Comparison of ENCODE assay signal across 13 mouse cellular contexts in genomic region chr3:98039223-98039622, GRCm38 (mm10). TPM values are rescaled to one million over a fixed set of nuclear protein-coding genes. Genes with fewer than 3 reads are reported as not detected.
DNase-seq lines count a peak whose midpoint lies in the region; ATAC-seq and TF ChIP-seq lines count a peak whose summit lies in the region.
"Had no signal": no experiment of that assay in that cellular context is flagged by ENCODE, and none has a peak within 500 bp of the region (broad histone marks: within the 10 kb centered on the region; RNA-seq: fewer than 3 reads in every experiment).

No protein-coding gene starts in this region.

- H3K36me3 ChIP-seq in heart, embryonic 12.5 days, result no peaks in the 10 kb centered on the region
- no peaks in the 10 kb centered on the region for H3K36me3 ChIP-seq in lung, embryonic 14.5 days (ENCODE audit: insufficient read depth)
- H3K36me3 ChIP-seq in embryonic facial prominence, embryonic 13.5 days, result no peaks in the 10 kb centered on the region
- H3K36me3 ChIP-seq in limb, embryonic 12.5 days, result no peaks in the 10 kb centered on the region

- no peak overlapping the region for H3K9ac ChIP-seq in heart, embryonic 12.5 days
- H3K9ac ChIP-seq in lung, embryonic 14.5 days, result no peak overlapping the region
- H3K9ac ChIP-seq in embryonic facial prominence, embryonic 13.5 days, result no peak overlapping the region
- H3K9ac ChIP-seq in limb, embryonic 12.5 days (replicated peaks), result no peak overlapping the region

- peaks cover 81% of the 10 kb centered on the region for H3K4me1 ChIP-seq in heart, embryonic 12.5 days (replicated peaks)
- peaks cover 56% of the 10 kb centered on the region for H3K4me1 ChIP-seq in lung, embryonic 14.5 days (ENCODE audit: insufficient read depth)
- H3K4me1 ChIP-seq in embryonic facial prominence, embryonic 13.5 days, result peaks cover 94% of the 10 kb centered on the region
- H3K4me1 ChIP-seq in limb, embryonic 12.5 days (replicated peaks), result peaks cover 82% of the 10 kb centered on the region

- H3K27me3 ChIP-seq in heart, embryonic 12.5 days (replicated peaks), result no peaks in the 10 kb centered on the region
- H3K27me3 ChIP-seq in lung, embryonic 14.5 days (ENCODE audit: insufficient read depth, low read length), result no peaks in the 10 kb centered on the region
- no peaks in the 10 kb centered on the region for H3K27me3 ChIP-seq in embryonic facial prominence, embryonic 13.5 days
- no peaks in the 10 kb centered on the region for H3K27me3 ChIP-seq in limb, embryonic 12.5 days

- no peaks in the 10 kb centered on the region for H3K9me3 ChIP-seq in heart, embryonic 12.5 days (replicated peaks)
- H3K9me3 ChIP-seq in lung, embryonic 14.5 days (ENCODE audit: low read depth, low read length), result no peaks in the 10 kb centered on the region
- no peaks in the 10 kb centered on the region for H3K9me3 ChIP-seq in embryonic facial prominence, embryonic 13.5 days
- no peaks in the 10 kb centered on the region for H3K9me3 ChIP-seq in limb, embryonic 12.5 days

- no peak for DNase-seq in heart, adult 18-20 months
- DNase-seq in lung, embryonic 14.5 days, result peak; percentile 42
- DNase-seq in lung, postnatal 25 days (ENCODE audit: low spot score), result no peak
- no peak for DNase-seq in left cerebral cortex, adult 9 months (ENCODE audit: low spot score in 2 of 2)
- DNase-seq: cerebellum, postnatal 25 days; lung, adult 2 months; right cerebral cortex, postnatal 14 days had no signal

- H3K4me3 ChIP-seq in heart, embryonic 12.5 days, result no peak overlapping the region
- H3K4me3 ChIP-seq in lung, embryonic 14.5 days (ENCODE audit: low read depth, low read length), result no peak overlapping the region
- no peak overlapping the region for H3K4me3 ChIP-seq in embryonic facial prominence, embryonic 13.5 days
- H3K4me3 ChIP-seq in limb, embryonic 12.5 days (replicated peaks), result no peak overlapping the region

- H3K27ac ChIP-seq in heart, embryonic 12.5 days (ENCODE audit: poor library complexity, severe bottlenecking), result peak overlapping the region; percentile 44; the same call in 1 of the 2 replicates
- peak overlapping the region; percentile 1; the same call in 1 of the 2 replicates for H3K27ac ChIP-seq in lung, embryonic 14.5 days (ENCODE audit: low read depth)
- H3K27ac ChIP-seq in embryonic facial prominence, embryonic 13.5 days, result peak overlapping the region; percentile 81; the same call in 1 of the 2 replicates
- peak overlapping the region; percentile 87 for H3K27ac ChIP-seq in limb, embryonic 12.5 days

- ATAC-seq in heart, embryonic 12.5 days (ENCODE audit: insufficient number of reproducible peaks, low FRiP score), result no peak
- ATAC-seq in lung, embryonic 14.5 days (ENCODE audit: insufficient read depth), result no peak
- no peak for ATAC-seq in embryonic facial prominence, embryonic 13.5 days (ENCODE audit: insufficient number of reproducible peaks, insufficient read depth, low FRiP score, low TSS enrichment, low read depth)
- no peak for ATAC-seq in limb, embryonic 12.5 days (ENCODE audit: insufficient number of reproducible peaks, insufficient read depth, low FRiP score, low TSS enrichment, low read depth)
- ATAC-seq: CD4-positive, CD25-positive, alpha-beta regulatory T cell, adult 4 months; inflammation-experienced regulatory T-cells, adult 6 months; midbrain, embryonic 16.5 days had no signal

- H3K4me2 ChIP-seq in heart, embryonic 12.5 days, result no peak overlapping the region
- H3K4me2 ChIP-seq in lung, embryonic 14.5 days, result no peak overlapping the region
- no peak overlapping the region for H3K4me2 ChIP-seq in embryonic facial prominence, embryonic 13.5 days
- no peak overlapping the region for H3K4me2 ChIP-seq in limb, embryonic 12.5 days

- TF ChIP-seq CTCF in lung, embryonic 14.5 days (IDR thresholded peaks at IDR 0.05; ENCODE audit: low read depth), result no peak

- WGBS in heart, embryonic 12.5 days, result 38% methylated on average over 5 of the region's 5 CpGs
- 31% methylated on average over 5 of the region's 5 CpGs for WGBS in lung, embryonic 14.5 days
- 53% methylated on average over 5 of the region's 5 CpGs for WGBS in embryonic facial prominence, embryonic 13.5 days
- WGBS in limb, embryonic 12.5 days, result 41% methylated on average over 4 of the region's 5 CpGs

RNA-seq across cellular contexts. Expression of gene Notch2, which starts 25.9 kb away (rescaled TPM):
- polyA plus RNA-seq in heart, embryonic 12.5 days (2016; fragmentation: Nextera tagmentation; extraction: Ambion mirVana), result 16.7 and 17.7 TPM in 2 replicates
- total RNA-seq in heart, adult 18-20 months (2021), result 10 to 100 TPM; 15.2 to 17.6 TPM
- 43.8 and 45.1 TPM in 2 replicates for polyA plus RNA-seq in lung, embryonic 14.5 days (2014; fragmentation: Nextera tagmentation; extraction: Ambion mirVana)
- 35.4 and 37.8 TPM in 2 replicates for polyA plus RNA-seq in embryonic facial prominence, embryonic 13.5 days (2015; fragmentation: Nextera tagmentation; extraction: Ambion mirVana)
- polyA plus RNA-seq in limb, embryonic 12.5 days (2016; fragmentation: Nextera tagmentation; extraction: Ambion mirVana), result 35.7 and 41.6 TPM in 2 replicates

Comparison
In these comparisons a context has a peak if more than half of its experiments do, and no peak if none do; other contexts are left out.
1. H3K27ac ChIP-seq: peak in every context shown above with its lines; median percentile 87 in limb, embryonic 12.5 days; 81 in embryonic facial prominence, embryonic 13.5 days; 44 in heart, embryonic 12.5 days; 1 in lung, embryonic 14.5 days.